ENCODE assay signal across 33 mouse cellular contexts in genomic region chr8:41785977-41786376, GRCm38 (mm10).
"Had no signal": no experiment of that assay in that cellular context is flagged by ENCODE, and none has a peak within 500 bp of the region (broad histone marks: within the 10 kb centered on the region; RNA-seq: fewer than 3 reads in every experiment).

No protein-coding gene starts in this region.

- H3K36me3 ChIP-seq: heart, embryonic 10.5 days; heart, embryonic 12.5 days; heart, embryonic 13.5 days; heart, embryonic 15.5 days; hindbrain, embryonic 10.5 days; hindbrain, embryonic 12.5 days; hindbrain, embryonic 13.5 days; hindbrain, embryonic 15.5 days; kidney, embryonic 15.5 days had no signal

- H3K4me1 ChIP-seq: heart, embryonic 10.5 days; heart, embryonic 12.5 days; heart, embryonic 13.5 days; heart, embryonic 15.5 days; hindbrain, embryonic 12.5 days; hindbrain, embryonic 15.5 days; kidney, embryonic 15.5 days had no signal

- DNase-seq: heart, postnatal 10 days; heart, postnatal 14 days; heart, postnatal 36 days; heart, postnatal 4 days; kidney, adult 11 months; kidney, adult 18-20 months; kidney, adult 2 months; kidney, adult 8-10 months; kidney, adult 9 months; kidney, postnatal 10 days; kidney, postnatal 14 days; kidney, postnatal 25 days; kidney, postnatal 36 days; kidney, postnatal 4 days; layer of hippocampus, adult 9-11 months; layer of hippocampus, postnatal 36 days had no signal

- H3K4me2 ChIP-seq: heart, embryonic 11.5 days; heart, embryonic 12.5 days; heart, embryonic 13.5 days; heart, embryonic 15.5 days; hindbrain, embryonic 12.5 days; hindbrain, embryonic 13.5 days; hindbrain, embryonic 14.5 days; hindbrain, embryonic 15.5 days; kidney, embryonic 15.5 days had no signal

- H3K27me3 ChIP-seq: heart, embryonic 12.5 days; heart, embryonic 13.5 days; heart, embryonic 15.5 days; hindbrain, embryonic 12.5 days; hindbrain, embryonic 13.5 days; hindbrain, embryonic 15.5 days; kidney, embryonic 15.5 days had no signal

- H3K9me3 ChIP-seq: heart, embryonic 10.5 days; heart, embryonic 12.5 days; heart, embryonic 13.5 days; heart, embryonic 15.5 days; hindbrain, embryonic 10.5 days; hindbrain, embryonic 12.5 days; hindbrain, embryonic 13.5 days; hindbrain, embryonic 15.5 days; kidney, embryonic 15.5 days had no signal

- H3K27ac ChIP-seq: heart, embryonic 10.5 days; heart, embryonic 13.5 days; heart, embryonic 15.5 days; hindbrain, embryonic 10.5 days; hindbrain, embryonic 12.5 days; hindbrain, embryonic 13.5 days; hindbrain, embryonic 14.5 days; hindbrain, embryonic 15.5 days; hindbrain, postnatal 0 days; kidney, embryonic 15.5 days; kidney, postnatal 0 days; layer of hippocampus, adult 2 months; left cerebral cortex, adult 2 months had no signal

- H3K9ac ChIP-seq: heart, embryonic 12.5 days; heart, embryonic 13.5 days; heart, embryonic 15.5 days; hindbrain, embryonic 12.5 days; hindbrain, embryonic 13.5 days; hindbrain, embryonic 14.5 days; hindbrain, embryonic 15.5 days; kidney, embryonic 15.5 days had no signal

- ATAC-seq: hindbrain, embryonic 16.5 days; hindbrain, postnatal 0 days; inflammation-experienced regulatory T-cells, adult 6 months had no signal

- H3K4me3 ChIP-seq: heart, embryonic 10.5 days; heart, embryonic 12.5 days; heart, embryonic 13.5 days; heart, embryonic 15.5 days; hindbrain, embryonic 10.5 days; hindbrain, embryonic 12.5 days; hindbrain, embryonic 13.5 days; hindbrain, embryonic 15.5 days; kidney, embryonic 15.5 days; layer of hippocampus, adult 2 months; left cerebral cortex, adult 2 months had no signal
